Mouse (Mus musculus) liver, adult 2 months (tissue): ENCODE results near the gene Tbx2. TPM values are rescaled to one million over a fixed set of nuclear protein-coding genes. Genes with fewer than 3 reads are reported as not detected.

Experiments
- DNase-seq: peaks from one replicate; pipeline ENCODE4 v3.0.0-alpha.2; 2011; ENCODE audit warnings: low read depth, low spot score; ENCODE audit errors: extremely low read depth
- H3K27ac ChIP-seq: fragments of 200-500 bp; replicated peaks from 2 replicates; pipeline ENCODE4 v1.5.1; 2012; ENCODE audit warnings: low read depth, mild to moderate bottlenecking, control low read depth, inconsistent platforms, low read length; ENCODE audit not compliant: insufficient read depth
- H3K27me3 ChIP-seq: fragments of 200-500 bp; 2 replicates; pipeline ENCODE4 v1.6.1; 2012; ENCODE audit warnings: mild to moderate bottlenecking, moderate library complexity, low read length, inconsistent platforms; ENCODE audit not compliant: control insufficient read depth, insufficient read depth
- H3K36me3 ChIP-seq: fragments of 200-500 bp; 2 replicates; pipeline ENCODE4 v1.6.1; 2012; ENCODE audit warnings: low read length, inconsistent platforms; ENCODE audit not compliant: control insufficient read depth, insufficient read depth
- H3K4me1 ChIP-seq: fragments of 200-500 bp; 2 replicates; pipeline ENCODE4 v1.6.1; 2011; ENCODE audit warnings: low read length; ENCODE audit not compliant: control insufficient read depth, insufficient read depth
- H3K4me3 ChIP-seq: fragments of 200-500 bp; 2 replicates; pipeline ENCODE4 v1.5.1; 2011; ENCODE audit warnings: low read depth, mild to moderate bottlenecking, control low read depth, low read length, moderate library complexity; ENCODE audit not compliant: insufficient read depth
- H3K79me2 ChIP-seq: fragments of 200-500 bp; 2 replicates; pipeline ENCODE4 v1.6.1; 2012; ENCODE audit warnings: inconsistent platforms, mild to moderate bottlenecking, low read length, moderate library complexity; ENCODE audit not compliant: control insufficient read depth, insufficient read depth
- H3K9ac ChIP-seq: fragments of 200-500 bp; 2 replicates; pipeline ENCODE4 v1.6.1; 2012; ENCODE audit warnings: low read depth, mild to moderate bottlenecking, control low read depth, inconsistent platforms, low read length
- CTCF ChIP-seq: fragments of 200-500 bp; IDR thresholded peaks from 2 replicates; pipeline ENCODE4 v1.5.1; 2011; ENCODE audit warnings: low read depth, low read length, control low read depth
- POLR2A ChIP-seq: fragments of 200-500 bp; IDR thresholded peaks from 2 replicates; pipeline ENCODE4 v1.6.1; 2011; ENCODE audit warnings: low read length, control low read depth; ENCODE audit not compliant: insufficient read depth; ENCODE audit errors: extremely low read depth
- WGBS: fragments of 180-500 bp; shearing (Covaris S2); methylation state at CpG from one replicate; pipeline ENCODE4 v1.1.7; 2018; 5-methylcytosine and 5-hydroxymethylcytosine counted together
- polyA plus RNA-seq: library from polyadenylated mRNA; depleted of rRNA; stranded (reverse); fragments of >200 nt; gene quantifications from 2 replicates; pipeline ENCODE4 v1.2.3, GENCODE M21; 2012; rRNA removed
- total RNA-seq: library from RNA; depleted of rRNA; stranded (reverse); fragments of >200 nt; gene quantifications from 2 replicates; pipeline ENCODE4 v1.2.3, GENCODE M21; 2014; rRNA removed

Tbx2 gene
- 1.3 and 1.4 TPM in 2 replicates for total RNA-seq
- 2.4 and 3.0 TPM in 2 replicates for polyA plus RNA-seq

- Histone ChIP-seq H3K79me2 (no peaks in the 10 kb centered on the region), H3K4me3 (peak within 1 kb of the TSS; percentile 58), H3K9ac (peak within 1 kb of the TSS; percentile 70), H3K4me1 (no peaks in the 10 kb centered on the region), H3K27me3 (peaks cover 33% of the 10 kb centered on the region; the same call in 1 of the 2 replicates), H3K27ac (peak within 1 kb of the TSS; percentile 42), H3K36me3 (no peaks in the 10 kb centered on the region)
- TF ChIP-seq POLR2A (0 out of 2 replicates have a peak, but pooled peaks have one; percentile 32), CTCF (no peak)
- DNase-seq, result no peak
- 5% methylated on average over 52 of the region's 52 CpGs for WGBS
These were observed at the start of gene Tbx2 for GRCm38 (mm10) chr11:85832231-85832924. Gene Tbx2, plus strand, starts transcription at chr11:85832551.

GRCm38 (mm10) chr11:85786113-85786718 is 46.1 kb upstream of the Tbx2 start:
- no peaks in the 10 kb centered on the region for H3K79me2 ChIP-seq
- DNase-seq, result peak; percentile 58
- H3K36me3 ChIP-seq, result no peaks in the 10 kb centered on the region
- no peak overlapping the region for H3K4me3 ChIP-seq
- H3K27me3 ChIP-seq, result no peaks in the 10 kb centered on the region
- H3K9ac ChIP-seq, result no peak overlapping the region
- no peak for TF ChIP-seq POLR2A
- TF ChIP-seq CTCF, result peak; percentile 27
- no peaks in the 10 kb centered on the region for H3K4me1 ChIP-seq
- WGBS, result 85% methylated on average over 3 of the region's 3 CpGs
- no peak overlapping the region for H3K27ac ChIP-seq

GRCm38 (mm10) chr11:85789750-85790149 is 42.6 kb upstream of the Tbx2 start:
- no peaks in the 10 kb centered on the region for H3K79me2 ChIP-seq
- no peak overlapping the region for H3K9ac ChIP-seq
- H3K27me3 ChIP-seq, result no peaks in the 10 kb centered on the region
- WGBS, result 95% methylated on average over 7 of the region's 7 CpGs
- H3K4me1 ChIP-seq, result no peaks in the 10 kb centered on the region; the same call in 1 of the 2 replicates
- H3K4me3 ChIP-seq, result no peak overlapping the region
- TF ChIP-seq CTCF, result no peak
- no peak for TF ChIP-seq POLR2A
- no peak overlapping the region for H3K27ac ChIP-seq
- H3K36me3 ChIP-seq, result no peaks in the 10 kb centered on the region
- no peak for DNase-seq

GRCm38 (mm10) chr11:85790267-85790666 is 42.1 kb upstream of the Tbx2 start:
- Histone ChIP-seq H3K4me1 (no peaks in the 10 kb centered on the region; the same call in 1 of the 2 replicates), H3K4me3 (no peak overlapping the region), H3K27me3 (no peaks in the 10 kb centered on the region), H3K27ac (no peak overlapping the region), H3K9ac (no peak overlapping the region), H3K79me2 (no peaks in the 10 kb centered on the region), H3K36me3 (no peaks in the 10 kb centered on the region)
- WGBS, result 62% methylated on average over 2 of the region's 2 CpGs
- TF ChIP-seq POLR2A, result no peak
- TF ChIP-seq CTCF, result no peak
- DNase-seq, result peak; percentile 50

- Histone ChIP-seq H3K4me3 (no peak overlapping the region), H3K36me3 (no peaks in the 10 kb centered on the region), H3K9ac (no peak overlapping the region), H3K27ac (no peak overlapping the region), H3K79me2 (no peaks in the 10 kb centered on the region), H3K27me3 (no peaks in the 10 kb centered on the region), H3K4me1 (no peaks in the 10 kb centered on the region; the same call in 1 of the 2 replicates)
- DNase-seq, result no peak
- 90% methylated on average over 1 of the region's 1 CpGs for WGBS
- no peak for TF ChIP-seq POLR2A
- no peak for TF ChIP-seq CTCF
These were observed 41.1 kb upstream of the Tbx2 start for GRCm38 (mm10) chr11:85791212-85791611.
